Mouse (Mus musculus) gastrocnemius, adult 18-20 months (tissue): ENCODE measurements around the gene Entpd3. TPM values are rescaled to one million over a fixed set of nuclear protein-coding genes. Genes with fewer than 3 reads are reported as not detected.
A peak's percentile ranks its signal among the peaks of the same experiment; 100 is the strongest.
"Not testable (repeated sequence)": the region's sequence is repeated elsewhere in the genome, so short reads cannot be mapped to it uniquely, and the experiment has no call there.

Experiments used
- DNase-seq: peaks from one replicate; pipeline ENCODE4 v3.0.0; 2021; ENCODE audit warnings: low spot score
- total RNA-seq, 2 experiments: library from RNA; stranded (reverse); gene quantifications; 2 replicates each; pipeline ENCODE4 v1.2.3; 2021

The Entpd3 gene
- total RNA-seq, 2 experiments from 2014 or later, result not detected

GRCm38 (mm10) chr9:120533446-120533950, 6.1 kb upstream of the Entpd3 start:
- not testable (repeated sequence) for DNase-seq

GRCm38 (mm10) chr9:120541411-120541810, 1.8 kb downstream of the Entpd3 start:
- no peak for DNase-seq

GRCm38 (mm10) chr9:120542241-120542640, 2.6 kb downstream of the Entpd3 start:
- no peak for DNase-seq

DNA sequence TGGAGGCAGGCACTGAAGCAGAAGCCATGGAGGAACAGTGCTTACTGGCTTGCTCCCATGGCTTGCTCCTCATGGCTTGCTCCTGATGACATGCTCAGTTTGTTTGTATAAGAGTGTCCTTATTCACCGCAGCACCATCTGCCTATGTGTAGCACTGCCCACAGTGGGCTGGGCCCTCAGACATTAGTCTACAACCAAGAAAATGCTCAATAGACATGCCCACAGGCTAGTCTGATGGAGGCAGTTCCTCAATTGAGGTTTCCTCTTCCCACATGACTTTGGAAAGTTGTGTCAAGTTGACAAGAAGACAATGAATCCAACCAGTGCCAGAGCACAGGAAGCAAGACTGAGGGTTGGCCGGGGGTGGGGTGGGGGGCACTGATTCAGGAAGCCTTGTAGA, 6.4 kb downstream of the Entpd3 start:
- DNase-seq, result no peak

GRCm38 (mm10) chr9:120546482-120546881, 6.9 kb downstream of the Entpd3 start:
- no peak for DNase-seq

DNA sequence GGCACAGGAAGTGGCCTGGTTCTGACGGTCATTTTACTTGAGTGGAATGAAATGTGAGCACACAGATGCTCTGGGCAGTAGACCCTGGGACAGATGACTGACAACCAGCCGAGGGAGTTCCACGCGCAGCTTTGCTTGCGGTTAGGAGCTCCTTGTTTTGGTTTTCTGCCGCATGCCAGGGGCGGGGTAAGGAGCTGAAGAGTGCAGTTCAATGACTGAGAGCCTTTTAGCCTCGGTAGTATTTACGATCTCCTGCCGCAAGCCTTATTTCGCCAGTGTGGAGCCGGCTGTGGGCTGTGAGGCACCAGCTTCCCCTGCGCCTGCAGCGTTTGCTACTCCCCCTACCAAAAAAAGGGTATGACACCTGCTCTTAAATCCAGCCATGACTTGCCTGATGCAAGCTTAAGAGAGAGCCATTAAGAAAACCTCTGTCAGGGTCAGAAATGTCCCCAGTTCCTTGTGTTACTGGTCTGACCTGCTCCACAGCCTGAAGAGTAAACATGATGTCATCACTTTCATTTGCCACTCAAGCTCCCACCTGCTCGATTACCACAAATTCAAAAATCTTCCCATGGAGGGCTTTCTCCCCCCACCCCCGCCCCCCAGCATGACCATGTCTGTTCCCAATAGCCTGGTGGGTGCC, 7.5 kb downstream of the Entpd3 start:
- no peak for DNase-seq

- no peak for DNase-seq
These were observed 11.2 kb downstream of the Entpd3 start for GRCm38 (mm10) chr9:120550778-120551177.

- no peak for DNase-seq
These were observed 24.0 kb downstream of the Entpd3 start for GRCm38 (mm10) chr9:120563590-120563989.

GRCm38 (mm10) chr9:120564247-120564646, 24.6 kb downstream of the Entpd3 start:
- DNase-seq, result no peak

DNA sequence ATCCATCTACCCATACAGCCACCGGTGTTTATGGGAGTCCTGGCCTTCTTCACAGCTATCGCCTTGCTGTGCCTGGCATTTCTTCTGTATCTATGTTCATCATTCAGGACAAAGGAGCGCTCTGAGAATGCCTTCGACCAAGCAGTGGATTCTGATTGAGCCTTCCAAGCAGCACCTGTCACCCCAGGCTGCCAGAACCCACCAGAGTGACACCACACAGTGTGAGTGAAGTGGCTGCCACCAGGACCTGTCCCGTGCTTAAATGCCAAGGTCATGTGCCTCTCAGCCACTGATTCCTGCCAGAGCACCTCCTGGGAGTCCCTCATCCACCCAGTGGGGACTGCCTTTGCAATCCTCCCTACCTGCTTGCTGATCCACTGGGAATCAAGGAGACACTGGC, 26.8 kb downstream of the Entpd3 start:
- DNase-seq, result no peak

GRCm38 (mm10) chr9:120568917-120569316, 29.3 kb downstream of the Entpd3 start:
- DNase-seq, result no peak

DNA sequence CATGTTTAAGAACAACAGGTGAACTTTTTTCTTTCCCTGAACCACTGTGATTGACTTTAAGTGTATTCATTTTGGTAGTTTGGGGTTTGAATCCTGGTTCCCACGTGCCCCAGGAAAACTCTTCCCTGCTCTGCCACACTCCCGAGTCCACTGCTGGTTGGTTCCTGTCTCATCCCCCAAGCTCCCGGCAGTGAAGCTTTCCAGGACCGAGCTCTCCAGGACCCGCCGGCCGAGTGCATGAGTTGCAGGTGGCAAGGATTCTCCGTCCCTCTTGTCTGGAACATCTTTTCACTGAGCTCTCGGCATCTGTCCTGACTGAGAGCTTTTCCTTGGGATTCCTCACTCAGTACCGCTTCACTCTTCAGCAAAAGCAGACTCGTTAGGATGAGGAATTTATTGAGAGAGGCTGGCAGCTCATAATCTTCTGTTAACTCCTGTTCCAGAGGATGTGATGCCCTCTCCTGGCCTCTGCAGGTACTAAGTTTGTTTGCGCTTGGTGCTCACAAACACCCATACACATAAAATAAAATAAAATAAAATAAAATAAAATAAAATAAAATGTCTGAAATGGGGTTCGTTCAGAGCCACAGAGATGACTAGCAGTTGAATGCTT, 30.2 kb downstream of the Entpd3 start:
- no peak for DNase-seq

- no peak for DNase-seq
These were observed 30.7 kb downstream of the Entpd3 start for GRCm38 (mm10) chr9:120570334-120570725.

- peak; percentile 98 for DNase-seq
These were observed 31.3 kb downstream of the Entpd3 start, which contains the start of gene Rpl14 for GRCm38 (mm10) chr9:120570741-120571592. TSS of gene Rpl14 (plus strand) at chr9:120571444.

GRCm38 (mm10) chr9:120571593-120572385, 32.2 kb downstream of the Entpd3 start:
- no peak for DNase-seq

- no peak for DNase-seq
These were observed 36.4 kb downstream of the Entpd3 start for GRCm38 (mm10) chr9:120575748-120576661.

DNA sequence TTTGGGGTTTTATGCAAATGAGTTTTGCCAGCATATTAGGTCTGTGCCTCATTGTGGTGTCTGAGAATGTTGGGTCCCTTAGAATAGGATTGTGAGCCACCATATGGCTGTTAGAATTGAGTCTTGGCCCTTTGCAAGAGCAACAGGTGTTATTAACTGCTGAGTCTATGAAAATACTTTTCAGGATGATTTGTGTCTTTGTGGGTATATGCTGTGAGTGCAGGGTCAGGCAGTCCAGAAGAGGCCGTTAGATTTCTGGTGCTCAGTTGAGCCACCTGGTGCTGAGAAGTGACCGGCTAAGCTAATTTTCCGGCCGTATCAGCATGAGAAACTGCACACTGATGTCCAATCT, 37.0 kb downstream of the Entpd3 start:
- no peak for DNase-seq

DNA sequence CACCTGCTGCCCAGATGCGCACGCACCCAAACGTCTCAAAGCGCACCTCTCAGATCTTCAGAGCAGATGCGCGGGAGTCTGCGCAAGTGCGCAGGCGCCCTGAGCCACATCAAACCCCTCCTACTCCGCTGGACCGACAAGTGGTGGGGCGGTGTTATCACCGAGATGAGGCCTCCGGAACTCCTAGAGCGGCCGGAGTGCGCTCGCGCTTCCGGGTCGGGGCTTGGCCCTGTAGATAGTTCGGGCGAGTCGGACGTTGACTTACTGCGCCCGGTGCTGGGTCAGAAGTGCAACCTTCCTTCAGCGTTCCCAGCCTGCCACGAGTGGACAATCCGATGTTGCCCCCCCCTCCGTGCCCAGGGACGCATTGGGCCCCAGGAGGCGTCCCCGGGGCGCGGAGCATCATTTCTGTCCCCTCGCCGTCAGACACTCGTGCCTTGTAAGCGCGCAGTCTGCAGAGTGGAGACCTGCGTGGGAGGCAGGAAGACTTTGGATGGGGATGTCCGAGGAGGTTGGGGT, 37.6 kb downstream of the Entpd3 start:
- peak; percentile 87 for DNase-seq

GRCm38 (mm10) chr9:120577706-120578405, 38.2 kb downstream of the Entpd3 start:
- no peak for DNase-seq
